Mouse (Mus musculus) small intestine, adult 2 months (tissue): ENCODE data around the gene Shoc2. TPM values are rescaled to one million over a fixed set of nuclear protein-coding genes. Genes with fewer than 3 reads are reported as not detected.

ENCODE experiments used
- H3K27ac ChIP-seq: fragments of 200-500 bp; 2 replicates; pipeline ENCODE4 v1.5.1; 2012; ENCODE audit warnings: low read depth, low read length, control low read depth, inconsistent platforms; ENCODE audit not compliant: insufficient read depth
- H3K27me3 ChIP-seq: fragments of 200-500 bp; 2 replicates; pipeline ENCODE4 v1.6.1; 2012; ENCODE audit warnings: mild to moderate bottlenecking, moderate library complexity, low read length, inconsistent platforms; ENCODE audit not compliant: control insufficient read depth, insufficient read depth
- H3K36me3 ChIP-seq: fragments of 200-500 bp; 2 replicates; pipeline ENCODE4 v1.6.1; 2012; ENCODE audit warnings: mild to moderate bottlenecking, low read length, control low read depth, inconsistent platforms; ENCODE audit not compliant: control insufficient read depth, insufficient read depth
- H3K4me1 ChIP-seq: fragments of 200-500 bp; 2 replicates; pipeline ENCODE4 v1.6.1; 2012; ENCODE audit warnings: low read length, inconsistent platforms, mixed read lengths; ENCODE audit not compliant: control insufficient read depth, insufficient read depth, insufficient read length
- H3K4me3 ChIP-seq: fragments of 200-500 bp; 2 replicates; pipeline ENCODE4 v1.5.1; 2012; ENCODE audit warnings: low read depth, mild to moderate bottlenecking, control low read depth, inconsistent platforms, low read length, moderate library complexity
- CTCF ChIP-seq: fragments of 200-500 bp; IDR thresholded peaks from 2 replicates; pipeline ENCODE4 v1.5.1; 2012; ENCODE audit warnings: low read depth, mild to moderate bottlenecking, control low read depth, inconsistent platforms, low read length, moderate library complexity, mixed read lengths; ENCODE audit not compliant: insufficient replicate concordance, insufficient read length; ENCODE audit errors: extremely low read depth
- POLR2A ChIP-seq: fragments of 200-500 bp; IDR thresholded peaks from 2 replicates; pipeline ENCODE4 v1.6.1; 2012; ENCODE audit warnings: low read depth, mild to moderate bottlenecking, control low read depth, inconsistent platforms, low read length, moderate library complexity
- WGBS: fragments of 180-500 bp; shearing (Covaris S2); methylation state at CpG from one replicate; pipeline ENCODE4 v1.1.7; 2018; 5-methylcytosine and 5-hydroxymethylcytosine counted together
- polyA plus RNA-seq: library from polyadenylated mRNA; depleted of rRNA; stranded (reverse); fragments of >200 nt; gene quantifications from 2 replicates; pipeline ENCODE4 v1.2.3, GENCODE M21; 2012

The Shoc2 gene
- polyA plus RNA-seq, 1 experiment: 8.7 TPM

GRCm38 (mm10) chr19:53990538-53990937 lies 46.4 kb downstream of the Shoc2 start:
- no peak for TF ChIP-seq POLR2A
- TF ChIP-seq CTCF: no peak
- peaks cover 15% of the 10 kb centered on the region for H3K36me3 ChIP-seq
- 89% methylated on average over 2 of the region's 2 CpGs for WGBS
- H3K4me3 ChIP-seq: no peak overlapping the region
- H3K27ac ChIP-seq: no peak overlapping the region
- no peaks in the 10 kb centered on the region for H3K27me3 ChIP-seq
- H3K4me1 ChIP-seq: no peaks in the 10 kb centered on the region

- no peaks in the 10 kb centered on the region for H3K4me1 ChIP-seq
- H3K4me3 ChIP-seq: no peak overlapping the region
- no peak for TF ChIP-seq CTCF
- no peak for TF ChIP-seq POLR2A
- H3K36me3 ChIP-seq: peaks cover 5% of the 10 kb centered on the region; the same call in 1 of the 2 replicates
- H3K27ac ChIP-seq: no peak overlapping the region
- WGBS: 85% methylated on average over 3 of the region's 3 CpGs
- H3K27me3 ChIP-seq: no peaks in the 10 kb centered on the region
Measured at GRCm38 (mm10) chr19:53993860-53994259, 49.8 kb downstream of the Shoc2 start.

- H3K4me1 ChIP-seq: no peaks in the 10 kb centered on the region
- H3K27me3 ChIP-seq: no peaks in the 10 kb centered on the region
- peaks cover 4% of the 10 kb centered on the region; the same call in 1 of the 2 replicates for H3K36me3 ChIP-seq
- no peak overlapping the region for H3K4me3 ChIP-seq
- WGBS: 100% methylated on average over 1 of the region's 1 CpGs
- H3K27ac ChIP-seq: no peak overlapping the region
- no peak for TF ChIP-seq POLR2A
- no peak for TF ChIP-seq CTCF
Measured at GRCm38 (mm10) chr19:53994276-53994675, 50.2 kb downstream of the Shoc2 start.

DNA sequence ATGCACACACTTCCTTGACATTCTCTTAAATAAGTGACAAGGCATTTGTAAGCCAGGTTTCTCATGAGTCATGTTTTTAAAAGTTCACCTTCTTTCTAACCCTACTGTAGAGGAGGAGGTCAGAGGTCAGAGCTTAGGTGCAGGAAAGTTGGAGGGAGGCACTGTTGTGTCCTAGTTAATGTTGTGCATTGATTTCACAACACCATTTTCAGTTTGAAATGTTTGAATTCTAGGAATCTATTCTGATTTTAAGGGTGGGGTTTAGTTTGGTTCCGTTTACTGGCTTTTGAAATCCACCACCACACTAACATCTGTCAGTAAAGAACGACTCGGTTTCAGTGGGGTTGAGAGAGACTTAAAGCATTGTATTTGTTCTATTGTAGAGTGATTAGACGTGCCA lies 66.9 kb downstream of the Shoc2 start:
- Histone ChIP-seq H3K4me1 (peaks cover 4% of the 10 kb centered on the region; the same call in 1 of the 2 replicates), H3K27me3 (no peaks in the 10 kb centered on the region), H3K27ac (no peak overlapping the region), H3K4me3 (no peak overlapping the region), H3K36me3 (no peaks in the 10 kb centered on the region)
- WGBS: 57% methylated on average over 4 of the region's 4 CpGs
- TF ChIP-seq POLR2A (no peak), CTCF (no peak)

- Histone ChIP-seq H3K4me1 (peaks cover 4% of the 10 kb centered on the region; the same call in 1 of the 2 replicates), H3K27ac (no peak overlapping the region), H3K27me3 (no peaks in the 10 kb centered on the region), H3K4me3 (no peak overlapping the region), H3K36me3 (no peaks in the 10 kb centered on the region)
- 50% methylated on average over 5 of the region's 5 CpGs for WGBS
- TF ChIP-seq POLR2A (no peak), CTCF (no peak)
Measured at GRCm38 (mm10) chr19:54014999-54015398, 70.9 kb downstream of the Shoc2 start.

- Histone ChIP-seq H3K27me3 (no peaks in the 10 kb centered on the region), H3K4me3 (no peak overlapping the region), H3K36me3 (0 out of 2 replicates have a peak, but pooled peaks cover 2% of the 10 kb centered on the region), H3K4me1 (peaks cover 4% of the 10 kb centered on the region; the same call in 1 of the 2 replicates), H3K27ac (no peak overlapping the region)
- 95% methylated on average over 5 of the region's 5 CpGs for WGBS
- TF ChIP-seq POLR2A (no peak), CTCF (no peak)
Measured at GRCm38 (mm10) chr19:54015503-54015902, 71.4 kb downstream of the Shoc2 start.

DNA sequence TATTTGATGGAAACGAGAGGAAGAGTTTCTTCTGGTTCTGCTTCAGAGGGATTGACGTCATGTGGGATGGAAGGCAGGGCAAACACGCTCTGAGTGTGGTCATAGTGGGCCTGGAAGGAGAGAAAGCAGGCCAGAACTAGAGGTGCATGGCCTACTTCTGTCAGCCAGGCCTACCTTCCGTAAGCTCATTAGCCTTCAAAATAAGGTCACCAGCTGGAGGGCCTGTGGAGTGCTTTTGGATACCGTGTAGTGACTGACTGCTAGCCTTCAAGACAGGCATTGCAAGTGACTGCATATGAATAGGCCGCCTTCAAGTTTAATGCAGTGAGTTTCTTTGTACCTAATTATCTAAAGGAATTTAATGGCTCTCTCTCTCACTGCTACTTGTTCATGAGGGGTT lies 91.0 kb downstream of the Shoc2 start:
- WGBS: 94% methylated on average over 6 of the region's 6 CpGs
- no peaks in the 10 kb centered on the region; the same call in 1 of the 2 replicates for H3K4me1 ChIP-seq
- H3K27me3 ChIP-seq: no peaks in the 10 kb centered on the region
- peaks cover 10% of the 10 kb centered on the region for H3K36me3 ChIP-seq
- no peak overlapping the region for H3K4me3 ChIP-seq
- TF ChIP-seq POLR2A (no peak), CTCF (no peak)
- no peak overlapping the region for H3K27ac ChIP-seq
